Mouse (Mus musculus): ENCODE measurements around the gene Sdr9c7. TPM values are rescaled to one million over a fixed set of nuclear protein-coding genes. Genes with fewer than 3 reads are reported as not detected.
A peak's percentile ranks its signal among the peaks of the same experiment; 100 is the strongest.

Gene Sdr9c7
- polyA plus RNA-seq, 1 experiment from 2014 or later: not detected

DNA sequence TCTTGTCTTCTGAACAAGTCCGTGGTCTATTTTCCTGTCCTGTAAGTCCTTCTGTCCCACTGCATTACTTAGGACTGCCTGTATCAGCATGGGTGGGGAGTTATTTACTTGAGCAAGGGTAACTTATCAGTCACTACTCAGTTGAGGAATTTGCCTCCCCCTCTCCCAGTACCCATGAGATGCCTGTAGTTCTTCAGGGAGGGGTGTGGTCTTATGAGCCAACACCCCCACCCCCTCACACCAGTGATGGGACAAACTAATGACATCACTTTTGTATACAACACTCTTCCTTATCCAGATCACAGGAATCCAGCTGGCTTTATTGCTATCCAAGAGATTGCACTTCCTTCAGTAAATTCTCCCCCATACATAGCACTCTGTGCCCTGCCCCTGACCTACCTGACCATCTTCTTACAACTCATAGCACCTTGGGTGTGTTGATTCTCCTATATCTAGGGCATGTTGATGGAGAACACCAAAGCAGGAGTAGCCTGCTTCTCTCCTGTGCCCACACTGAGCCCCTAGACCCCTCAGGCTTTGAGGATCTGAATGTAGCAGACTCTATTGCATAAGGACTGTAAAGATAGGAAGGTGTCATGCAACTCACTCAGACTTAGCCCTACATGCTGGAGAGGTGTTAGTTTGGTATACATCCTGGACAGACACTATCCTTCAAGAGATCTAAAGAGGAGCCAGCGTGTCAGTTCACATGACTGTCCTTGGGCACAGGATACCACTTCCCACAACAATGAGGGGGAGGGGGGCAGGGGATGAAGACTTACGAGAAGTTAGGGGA is 19.9 kb upstream of the Sdr9c7 start:
- Histone ChIP-seq H3K27ac (ENCODE audit: low read length) (no peak overlapping the region), H3K27me3 (replicated peaks; ENCODE audit: insufficient read depth, low read length) (no peaks in the 10 kb centered on the region), H3K9ac (replicated peaks; ENCODE audit: low read depth) (no peak overlapping the region), H3K36me3 (ENCODE audit: insufficient read depth, low read length) (no peaks in the 10 kb centered on the region), H3K4me3 (ENCODE audit: low read depth, low read length) (no peak overlapping the region), H3K4me2 (replicated peaks; ENCODE audit: low read depth, low read length) (no peak overlapping the region), H3K4me1 (ENCODE audit: insufficient read depth, low read depth, low read length) (peaks cover 11% of the 10 kb centered on the region; the same call in 1 of the 2 replicates), H3K9me3 (ENCODE audit: low read length) (no peaks in the 10 kb centered on the region)
- TF ChIP-seq CTCF (IDR thresholded peaks at IDR 0.05) (no peak), EP300 (IDR thresholded peaks at IDR 0.05) (no peak; the same call in 1 of the 2 replicates)
- peak; percentile 81 for ATAC-seq
- DNase-seq (ENCODE audit: low spot score): peak; percentile 73
- 41% methylated on average over 3 of the region's 3 CpGs for WGBS

DNA sequence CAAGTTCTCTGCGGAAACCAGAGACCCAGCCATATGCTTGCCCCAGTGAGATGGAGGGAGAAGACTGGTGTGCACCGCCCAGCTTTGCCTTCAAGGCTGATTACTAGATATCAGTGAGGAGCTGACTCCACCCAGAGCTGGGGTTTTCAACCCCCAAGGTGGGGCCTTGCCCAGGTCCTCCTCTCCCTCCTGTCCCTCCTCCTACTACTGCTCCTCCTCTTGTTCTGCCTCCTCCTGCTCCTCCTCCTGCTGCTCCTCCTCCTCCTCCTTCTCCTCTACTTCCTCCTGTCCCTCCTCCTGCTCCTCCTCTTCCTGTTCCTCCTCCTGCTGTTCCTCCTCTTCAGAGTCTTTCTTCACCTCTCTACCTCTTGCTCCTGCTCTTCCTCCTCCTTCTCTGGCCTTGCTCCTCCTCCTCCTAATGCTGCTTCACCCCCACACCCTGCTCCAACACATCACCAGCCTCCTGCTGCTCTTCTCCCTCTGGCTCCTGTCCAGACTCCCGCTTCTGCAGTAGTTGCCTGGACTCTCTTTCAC is 19.1 kb upstream of the Sdr9c7 start:
- no peaks in the 10 kb centered on the region for H3K9me3 ChIP-seq (ENCODE audit: low read length)
- H3K27ac ChIP-seq (ENCODE audit: low read length): no peak overlapping the region
- peaks cover 11% of the 10 kb centered on the region; the same call in 1 of the 2 replicates for H3K4me1 ChIP-seq (ENCODE audit: insufficient read depth, low read depth, low read length)
- no peaks in the 10 kb centered on the region for H3K27me3 ChIP-seq (replicated peaks; ENCODE audit: insufficient read depth, low read length)
- 74% methylated on average over 3 of the region's 3 CpGs for WGBS
- TF ChIP-seq CTCF (IDR thresholded peaks at IDR 0.05) (no peak), EP300 (IDR thresholded peaks at IDR 0.05) (no peak)
- no peaks in the 10 kb centered on the region for H3K36me3 ChIP-seq (ENCODE audit: insufficient read depth, low read length)
- H3K4me3 ChIP-seq (ENCODE audit: low read depth, low read length): no peak overlapping the region
- DNase-seq (ENCODE audit: low spot score) (peak; percentile 18), ATAC-seq (peak; percentile 14; the same call in 1 of the 2 replicates)
- no peak overlapping the region for H3K9ac ChIP-seq (replicated peaks; ENCODE audit: low read depth)
- no peak overlapping the region for H3K4me2 ChIP-seq (replicated peaks; ENCODE audit: low read depth, low read length)

DNA sequence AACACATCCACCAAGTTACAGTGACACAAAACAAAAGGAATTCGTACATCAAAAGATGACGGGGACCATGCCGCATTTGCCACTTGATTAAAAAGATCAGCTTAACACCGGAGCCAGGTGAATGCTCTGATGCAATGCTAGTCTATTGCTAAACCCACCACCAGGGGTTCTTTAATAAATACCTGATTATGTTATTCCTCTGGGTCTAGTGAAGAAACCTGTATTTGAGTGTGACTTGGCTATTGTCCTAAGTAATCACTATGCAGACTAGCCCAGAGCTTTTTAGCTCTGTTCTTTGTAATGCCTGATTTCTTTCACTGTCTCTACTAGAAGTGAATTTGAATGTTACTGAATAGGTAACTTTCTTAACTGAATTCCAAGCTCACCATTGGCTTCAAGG is 17.3 kb upstream of the Sdr9c7 start:
- Histone ChIP-seq H3K9ac (replicated peaks; ENCODE audit: low read depth) (no peak overlapping the region), H3K27me3 (replicated peaks; ENCODE audit: insufficient read depth, low read length) (no peaks in the 10 kb centered on the region), H3K36me3 (ENCODE audit: insufficient read depth, low read length) (no peaks in the 10 kb centered on the region), H3K27ac (ENCODE audit: low read length) (no peak overlapping the region), H3K4me1 (ENCODE audit: insufficient read depth, low read depth, low read length) (peaks cover 11% of the 10 kb centered on the region; the same call in 1 of the 2 replicates), H3K9me3 (ENCODE audit: low read length) (no peaks in the 10 kb centered on the region), H3K4me2 (replicated peaks; ENCODE audit: low read depth, low read length) (no peak overlapping the region), H3K4me3 (ENCODE audit: low read depth, low read length) (no peak overlapping the region)
- ATAC-seq (peak; percentile 46; the same call in 1 of the 2 replicates), DNase-seq (ENCODE audit: low spot score) (peak; percentile 76)
- WGBS: 64% methylated on average over 4 of the region's 4 CpGs
- TF ChIP-seq EP300 (IDR thresholded peaks at IDR 0.05) (no peak), CTCF (IDR thresholded peaks at IDR 0.05) (peak; percentile 34; the same call in 1 of the 2 replicates)

DNA sequence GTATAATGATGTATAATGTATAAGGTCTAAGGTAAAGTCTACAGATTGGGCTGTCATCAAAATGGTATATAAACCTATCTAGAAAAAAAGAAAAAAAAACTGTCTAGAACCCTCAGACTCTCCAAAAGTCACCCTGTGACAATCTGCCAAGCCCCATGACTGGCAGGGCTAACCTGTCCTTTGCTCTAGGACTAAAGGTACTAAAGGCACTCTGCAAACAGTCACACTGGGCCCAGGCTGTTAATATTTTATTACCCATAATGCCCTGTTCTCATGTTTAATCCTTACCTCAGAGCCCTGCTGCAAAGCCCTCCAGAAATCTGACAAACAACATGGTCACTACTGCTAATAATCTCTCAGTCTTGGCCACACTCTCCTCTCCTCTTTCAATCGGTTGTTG is 11.8 kb upstream of the Sdr9c7 start:
- no peaks in the 10 kb centered on the region for H3K36me3 ChIP-seq (ENCODE audit: insufficient read depth, low read length)
- ATAC-seq (no peak), DNase-seq (ENCODE audit: low spot score) (no peak)
- no peak overlapping the region for H3K27ac ChIP-seq (ENCODE audit: low read length)
- 68% methylated on average over 1 of the region's 1 CpGs for WGBS
- no peaks in the 10 kb centered on the region for H3K9me3 ChIP-seq (ENCODE audit: low read length)
- no peak overlapping the region for H3K4me3 ChIP-seq (ENCODE audit: low read depth, low read length)
- no peaks in the 10 kb centered on the region for H3K4me1 ChIP-seq (ENCODE audit: insufficient read depth, low read depth, low read length)
- H3K9ac ChIP-seq (replicated peaks; ENCODE audit: low read depth): no peak overlapping the region
- no peak overlapping the region for H3K4me2 ChIP-seq (replicated peaks; ENCODE audit: low read depth, low read length)
- TF ChIP-seq EP300 (IDR thresholded peaks at IDR 0.05) (no peak), CTCF (IDR thresholded peaks at IDR 0.05) (no peak)
- no peaks in the 10 kb centered on the region for H3K27me3 ChIP-seq (replicated peaks; ENCODE audit: insufficient read depth, low read length)

DNA sequence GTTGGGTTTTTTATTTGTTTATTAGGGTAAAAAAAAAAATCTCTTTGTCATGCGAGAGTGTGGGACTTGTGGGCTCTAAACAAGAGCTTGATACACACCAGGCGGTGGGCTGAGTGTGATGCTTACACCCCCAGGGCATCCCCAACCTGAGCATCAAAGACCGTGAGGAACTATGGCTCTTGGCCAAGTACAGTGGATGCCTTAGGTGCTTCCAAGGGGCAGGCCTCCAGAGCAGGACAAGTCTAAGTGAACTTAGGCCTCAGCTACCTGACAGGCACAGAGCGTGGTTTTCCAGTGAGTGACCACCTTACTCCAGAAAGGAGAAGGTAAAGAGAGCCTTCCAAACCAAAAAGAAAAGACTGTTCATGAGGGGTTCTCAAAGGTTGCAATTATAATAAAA is 11.3 kb upstream of the Sdr9c7 start:
- Histone ChIP-seq H3K9ac (replicated peaks; ENCODE audit: low read depth) (no peak overlapping the region), H3K36me3 (ENCODE audit: insufficient read depth, low read length) (no peaks in the 10 kb centered on the region), H3K27me3 (replicated peaks; ENCODE audit: insufficient read depth, low read length) (no peaks in the 10 kb centered on the region), H3K27ac (ENCODE audit: low read length) (no peak overlapping the region), H3K4me1 (ENCODE audit: insufficient read depth, low read depth, low read length) (no peaks in the 10 kb centered on the region), H3K9me3 (ENCODE audit: low read length) (no peaks in the 10 kb centered on the region), H3K4me2 (replicated peaks; ENCODE audit: low read depth, low read length) (no peak overlapping the region), H3K4me3 (ENCODE audit: low read depth, low read length) (no peak overlapping the region)
- ATAC-seq: no peak
- no peak for TF ChIP-seq EP300 (IDR thresholded peaks at IDR 0.05)
- 81% methylated on average over 4 of the region's 4 CpGs for WGBS
- DNase-seq (ENCODE audit: low spot score): no peak

DNA sequence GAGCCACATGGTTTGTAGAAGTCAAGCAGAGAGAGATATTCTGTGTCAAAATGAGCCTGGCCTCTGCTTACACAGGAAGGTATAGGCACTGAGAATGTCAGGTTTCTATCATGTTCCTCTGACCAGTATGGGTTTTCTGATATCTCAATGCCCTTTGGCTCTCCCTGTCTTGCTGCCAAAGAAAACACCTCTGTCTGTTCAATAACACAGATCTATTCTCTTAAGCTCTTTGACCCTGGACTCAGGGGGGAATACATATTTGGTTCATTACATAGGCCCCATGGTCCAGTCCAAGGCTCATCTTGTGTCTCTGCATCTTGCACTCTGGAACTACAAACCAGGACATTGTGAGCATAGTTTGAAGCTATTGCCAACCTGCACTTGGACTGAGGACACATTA is 9.7 kb upstream of the Sdr9c7 start, which contains the start of gene Rdh7:
Rdh7 (minus strand) TSS at position 213 of the 400 bp plus-strand sequence.
- no peak within 1 kb of the TSS for H3K27ac ChIP-seq (ENCODE audit: low read length)
- TF ChIP-seq EP300 (IDR thresholded peaks at IDR 0.05) (no peak), CTCF (IDR thresholded peaks at IDR 0.05) (no peak)

More for the DNA sequence above, 9.7 kb upstream of the Sdr9c7 start, which contains the start of gene Rdh7:
- 0 out of 2 replicates have a peak, but pooled peaks cover 2% of the 10 kb centered on the region for H3K4me1 ChIP-seq (ENCODE audit: insufficient read depth, low read depth, low read length)
- DNase-seq (ENCODE audit: low spot score): no peak
- no peaks in the 10 kb centered on the region for H3K9me3 ChIP-seq (ENCODE audit: low read length)
- H3K36me3 ChIP-seq (ENCODE audit: insufficient read depth, low read length): no peaks in the 10 kb centered on the region
- no peak within 1 kb of the TSS for H3K4me3 ChIP-seq (ENCODE audit: low read depth, low read length)
- ATAC-seq: no peak
- H3K27me3 ChIP-seq (replicated peaks; ENCODE audit: insufficient read depth, low read length): no peaks in the 10 kb centered on the region
- no peak within 1 kb of the TSS for H3K4me2 ChIP-seq (replicated peaks; ENCODE audit: low read depth, low read length)
- H3K9ac ChIP-seq (replicated peaks; ENCODE audit: low read depth): no peak within 1 kb of the TSS

All from lung, postnatal 0 days (tissue).